Mouse (Mus musculus) 416B (cell line): ENCODE results near the gene Bid.

ENCODE experiments used
- DNase-seq: peaks from one replicate; pipeline ENCODE4 v3.0.0; 2011; ENCODE audit warnings: low read depth

Gene Bid

DNA sequence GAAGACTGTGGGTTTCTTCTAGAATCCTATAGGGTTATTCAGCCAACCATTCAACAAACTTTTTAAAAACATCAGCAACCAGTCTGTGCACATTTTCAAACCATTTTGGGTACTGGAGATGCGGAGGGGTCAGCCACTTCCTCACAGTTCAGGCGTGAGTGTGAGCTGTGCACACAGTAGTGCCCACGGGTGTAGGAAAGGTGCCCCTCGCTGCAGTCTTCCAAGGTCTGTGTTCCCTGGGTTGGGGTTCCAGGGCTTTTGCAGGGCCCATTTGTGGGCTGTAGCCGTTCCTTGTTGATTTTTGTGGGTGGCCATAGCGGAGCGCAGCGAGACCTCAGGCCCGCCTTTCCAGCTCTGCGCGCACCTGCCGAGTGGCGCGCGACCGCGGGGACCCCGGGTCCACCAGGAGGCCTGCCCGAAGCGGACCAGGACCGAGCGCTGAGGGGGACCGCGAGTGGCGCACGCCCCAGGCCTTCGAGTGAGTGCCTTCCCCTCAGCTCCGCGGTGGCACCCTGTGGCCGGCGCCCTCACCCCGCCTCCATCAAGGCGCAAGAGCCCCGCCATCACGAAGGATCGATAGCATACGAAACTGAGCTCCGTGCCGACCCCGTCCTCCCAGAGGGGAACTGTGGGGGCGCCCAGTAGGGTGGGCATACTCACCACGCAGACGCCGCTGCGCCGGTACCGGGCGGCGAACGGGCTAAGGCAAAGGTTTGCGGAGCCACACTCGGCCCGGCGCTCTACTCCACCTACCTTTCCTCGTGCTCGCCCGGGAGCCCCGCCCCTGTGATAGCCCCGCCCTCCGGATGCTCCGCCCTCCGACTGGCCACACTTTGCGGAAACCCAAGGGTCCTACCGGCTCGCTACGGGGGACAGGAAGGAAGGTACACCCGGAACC lies at the start of gene Bid:
Gene Bid (minus strand): TSS at position 780 of the 898 bp plus-strand sequence.
- peak; percentile 92 for DNase-seq

DNA sequence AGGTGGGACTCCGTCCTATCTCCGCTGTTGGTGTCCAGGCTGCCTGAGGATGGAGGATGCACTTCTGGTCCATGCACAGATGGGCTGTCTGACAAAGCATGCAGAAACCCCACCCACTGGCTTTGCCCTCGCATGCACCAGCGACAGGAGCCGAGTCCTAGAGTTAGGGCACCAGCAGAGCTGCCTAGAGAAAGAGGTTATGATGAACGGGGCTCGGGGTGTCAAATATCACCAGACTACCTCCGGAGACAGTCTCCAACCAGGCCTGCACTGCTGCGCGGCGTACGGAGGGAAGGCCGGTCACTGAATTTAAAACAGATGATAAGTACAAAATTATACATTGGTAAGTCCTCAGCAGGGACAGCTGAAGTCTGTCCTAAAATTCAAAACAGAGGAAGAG lies 49.2 kb upstream of the Bid start:
- DNase-seq, result no peak

DNA sequence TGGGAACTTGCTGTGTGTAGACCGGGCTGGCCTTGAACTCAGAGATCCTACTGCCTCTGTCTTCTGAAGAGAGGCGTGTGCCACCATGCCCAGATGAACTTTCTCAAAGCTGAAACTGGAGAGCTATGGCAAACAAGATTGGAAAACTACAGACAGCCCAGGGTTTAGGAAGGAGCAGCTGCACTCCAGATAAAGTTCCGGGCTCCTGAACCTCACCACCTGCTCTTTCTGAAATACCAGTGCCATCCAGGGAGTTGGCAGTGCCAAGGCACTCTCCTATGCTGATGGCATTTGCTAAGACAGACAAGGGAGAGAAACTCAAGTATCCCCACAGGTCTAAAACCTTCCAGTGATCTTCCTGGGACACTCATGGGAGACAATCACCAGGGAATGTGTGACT lies 47.5 kb upstream of the Bid start:
- no peak for DNase-seq

- no peak for DNase-seq
These were observed 43.8 kb upstream of the Bid start for GRCm38 (mm10) chr6:120960338-120961030.

DNA sequence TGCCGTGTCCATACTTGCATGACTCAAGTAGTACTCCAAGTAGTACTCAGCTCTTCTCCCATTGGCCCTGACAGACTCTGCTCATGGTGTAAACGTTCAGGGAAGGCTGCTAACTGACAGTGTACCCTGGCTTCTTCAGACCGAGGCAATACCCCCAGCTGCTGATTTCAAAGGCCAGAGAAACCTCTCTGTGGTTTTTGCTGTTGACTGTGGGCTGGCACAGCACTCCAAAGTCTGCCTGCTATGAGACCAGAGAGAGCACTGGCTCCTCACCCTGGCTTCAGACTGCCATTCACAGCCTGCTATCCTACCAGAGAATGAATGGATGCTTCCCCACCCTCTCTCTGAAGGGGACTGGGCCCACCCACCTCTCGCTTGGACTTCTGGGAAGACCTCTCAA lies 40.7 kb upstream of the Bid start:
- DNase-seq, result peak; percentile 78

DNA sequence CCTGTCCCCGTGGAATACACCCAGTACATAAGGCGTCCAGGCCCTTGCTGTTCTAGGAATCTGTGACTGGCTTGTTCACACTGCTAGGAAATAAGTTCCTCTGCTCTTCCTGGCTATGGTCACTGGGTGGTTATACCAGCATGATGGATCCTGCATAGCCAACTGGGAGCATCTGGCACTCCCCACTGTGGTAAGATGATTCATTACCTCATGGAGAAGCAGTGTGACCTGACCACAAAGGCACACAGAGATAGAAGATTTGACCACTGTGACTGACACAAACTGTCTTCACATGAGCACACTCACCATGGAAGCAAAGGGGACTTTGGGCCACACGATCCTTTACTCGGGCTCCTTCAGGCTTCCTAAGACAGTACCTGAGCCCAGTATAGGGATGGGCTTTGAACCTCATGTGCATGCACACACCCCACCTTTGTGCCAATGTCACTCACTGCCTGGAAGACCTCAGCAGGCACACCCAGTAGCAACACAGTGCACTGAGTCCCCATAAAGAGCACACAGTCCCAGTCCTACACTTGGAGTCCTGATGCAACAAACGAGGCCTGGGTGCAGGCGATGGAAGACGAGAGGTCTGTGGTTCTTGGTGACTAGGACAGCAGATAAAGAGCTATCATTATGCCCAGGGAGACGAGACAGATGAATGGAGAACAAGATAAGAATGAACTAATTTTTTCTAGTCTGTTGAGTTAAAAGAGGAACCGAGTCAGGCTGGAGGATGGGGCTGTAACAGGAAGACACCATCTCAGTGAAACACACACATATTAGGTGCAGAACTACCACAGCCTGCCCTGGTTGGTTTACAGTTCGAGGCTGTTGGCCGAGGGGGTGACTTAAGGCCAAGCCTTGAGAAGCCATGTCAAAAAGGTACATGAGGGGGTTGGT lies 39.9 kb upstream of the Bid start:
- DNase-seq, result peak; percentile 95

GRCm38 (mm10) chr6:120955215-120955614 lies 38.6 kb upstream of the Bid start:
- DNase-seq, result peak; percentile 92

GRCm38 (mm10) chr6:120954241-120954640 lies 37.6 kb upstream of the Bid start:
- DNase-seq, result no peak

GRCm38 (mm10) chr6:120952475-120952874 lies 35.8 kb upstream of the Bid start:
- DNase-seq, result no peak

- DNase-seq, result no peak
These were observed 34.7 kb upstream of the Bid start for GRCm38 (mm10) chr6:120951311-120951710.

- no peak for DNase-seq
These were observed 28.9 kb upstream of the Bid start for GRCm38 (mm10) chr6:120945510-120945909.

GRCm38 (mm10) chr6:120943964-120944363 lies 27.3 kb upstream of the Bid start:
- DNase-seq, result no peak

DNA sequence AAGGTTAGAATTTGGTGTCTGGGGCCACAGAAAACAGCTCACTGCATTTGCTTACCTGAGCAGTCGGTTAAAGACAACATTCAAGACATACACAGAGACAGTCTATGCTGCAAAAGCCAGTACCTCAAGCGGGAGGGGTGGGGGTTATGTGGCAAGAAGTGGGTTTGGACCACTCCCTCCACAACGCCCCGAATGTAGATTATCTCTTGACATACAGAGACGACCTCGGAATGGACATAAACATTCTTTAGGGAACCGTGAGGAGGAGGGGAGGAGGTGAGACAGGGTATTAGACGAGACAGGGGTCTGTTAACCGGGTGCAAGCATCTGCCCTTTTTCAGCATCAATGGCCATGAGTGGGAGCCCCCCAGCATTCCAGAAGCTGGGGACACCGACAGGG lies 26.9 kb upstream of the Bid start:
- no peak for DNase-seq

GRCm38 (mm10) chr6:120943079-120943478 lies 26.4 kb upstream of the Bid start:
- DNase-seq, result no peak

DNA sequence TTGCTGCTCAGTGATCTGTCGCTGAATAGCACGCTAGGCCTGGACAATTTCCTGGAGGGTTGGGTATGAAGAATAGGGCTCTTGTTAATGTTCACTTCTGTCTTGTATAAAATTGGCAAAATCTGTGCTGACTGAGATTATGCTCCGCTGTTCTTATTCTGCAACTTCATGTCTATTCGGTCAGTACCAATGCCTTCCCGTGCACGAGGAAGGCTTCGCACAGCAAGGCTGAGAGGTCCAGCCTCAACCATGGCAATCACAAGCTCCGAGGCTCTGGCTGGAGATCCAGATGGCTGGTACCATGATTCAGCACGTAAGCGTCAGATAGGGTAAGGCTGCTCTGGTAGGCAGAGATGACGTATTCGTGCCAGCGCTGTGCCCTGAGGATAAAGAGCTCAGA lies 24.9 kb upstream of the Bid start:
- no peak for DNase-seq

DNA sequence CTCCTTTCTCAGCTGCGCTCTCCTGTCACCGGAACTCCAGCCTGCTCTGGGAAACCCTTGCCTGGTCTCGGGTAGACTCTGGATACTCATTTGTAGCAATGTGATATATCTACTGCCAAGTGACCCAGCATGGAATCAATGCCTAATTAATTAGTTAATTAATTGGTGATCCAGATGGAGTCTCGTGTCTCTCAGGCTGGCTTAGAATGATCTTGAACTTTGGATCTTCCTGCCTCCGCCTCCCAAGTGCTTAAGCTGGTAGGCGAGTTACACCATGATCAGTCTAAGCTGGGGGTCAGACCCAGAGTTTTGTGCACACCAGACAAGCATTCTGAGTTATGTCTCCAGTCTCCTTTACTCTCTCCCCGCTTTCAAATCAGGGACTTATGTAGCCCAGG lies 24.4 kb upstream of the Bid start:
- DNase-seq, result no peak

DNA sequence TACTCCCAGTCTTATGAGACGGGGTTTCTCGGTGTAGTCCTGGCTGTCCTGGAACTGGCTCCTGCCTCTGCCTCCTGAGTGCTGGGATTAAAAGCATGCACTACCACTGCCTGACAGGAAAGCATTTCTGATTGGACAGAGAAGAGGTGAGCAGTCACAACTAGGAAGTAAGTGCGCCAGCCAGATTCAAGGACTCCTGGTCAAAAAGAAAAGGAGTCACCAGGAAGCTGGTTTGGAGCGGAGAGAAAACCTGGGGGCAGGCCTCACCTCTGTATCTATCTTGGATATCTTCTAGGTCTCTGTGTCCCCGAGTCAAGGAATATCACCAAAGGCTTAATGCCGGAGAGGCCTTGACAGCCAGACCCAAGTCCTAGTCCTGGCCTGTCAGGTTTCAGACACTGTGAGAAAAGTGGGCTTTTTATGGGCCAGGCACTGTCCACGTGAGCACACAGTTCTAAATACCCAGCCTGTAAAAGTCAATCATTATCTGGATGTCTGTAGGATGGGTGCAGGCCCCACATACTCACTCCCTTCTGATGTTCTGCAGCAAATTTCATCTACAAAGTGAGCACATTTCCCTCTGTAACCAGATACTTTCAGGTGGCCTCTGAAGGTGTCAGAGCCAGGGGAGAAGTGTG lies 23.9 kb upstream of the Bid start:
- DNase-seq, result no peak

DNA sequence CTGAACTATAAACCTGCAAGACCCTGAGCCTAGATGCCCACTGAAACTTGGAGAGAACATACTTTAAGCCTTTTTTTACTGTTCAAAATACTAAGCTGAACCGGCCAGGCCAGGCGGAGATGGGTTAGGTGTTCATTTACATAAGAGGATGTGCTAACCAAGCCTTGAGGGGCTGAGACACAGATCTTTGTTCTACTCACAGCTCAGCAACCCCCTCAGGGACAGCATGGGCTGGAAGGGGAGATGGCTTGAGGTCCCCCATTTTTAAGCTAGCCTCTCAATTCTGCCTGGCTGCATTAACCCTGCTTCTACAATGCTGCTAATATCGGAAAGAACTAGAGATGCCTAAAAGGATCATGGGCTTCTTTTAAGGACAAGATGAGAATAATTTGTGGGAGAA lies 23.1 kb upstream of the Bid start:
- DNase-seq, result no peak

GRCm38 (mm10) chr6:120938763-120939450 lies 22.3 kb upstream of the Bid start:
- no peak for DNase-seq

GRCm38 (mm10) chr6:120937999-120938608 lies 21.5 kb upstream of the Bid start:
- DNase-seq, result no peak

GRCm38 (mm10) chr6:120937104-120937617 lies 20.5 kb upstream of the Bid start:
- no peak for DNase-seq
